Mouse (Mus musculus): ENCODE measurements around the gene Tinagl1.

DNA sequence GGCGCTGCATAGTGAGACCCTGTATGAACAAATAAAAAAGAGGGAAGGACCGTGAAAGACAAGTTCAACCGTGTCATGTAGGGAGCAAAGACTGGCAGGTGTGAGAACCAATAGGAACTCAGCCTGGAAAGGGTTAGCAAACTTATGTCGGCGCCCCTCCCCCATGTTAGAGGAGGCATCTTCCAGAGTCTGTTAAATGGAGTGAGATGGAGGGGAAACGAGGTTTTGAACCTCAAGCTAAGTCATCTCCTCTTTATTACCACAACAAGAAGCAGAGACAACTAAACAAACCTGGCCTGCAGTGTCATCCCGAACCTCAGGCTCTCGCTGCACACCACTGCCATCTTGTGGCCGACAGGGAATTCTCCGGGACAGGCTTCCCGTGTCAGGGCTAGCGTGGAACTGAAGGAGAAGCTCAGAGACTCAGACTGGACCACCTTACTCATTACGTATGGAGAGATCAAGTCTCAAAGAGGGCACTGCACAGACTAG is 13.9 kb upstream of the Tinagl1 start:
- TF ChIP-seq CTCF (IDR thresholded peaks at IDR 0.05; ENCODE audit: borderline replicate concordance, extremely low read depth, insufficient read depth, insufficient read length) (peak; percentile 99), POLR2A (IDR thresholded peaks at IDR 0.05; ENCODE audit: borderline replicate concordance, extremely low read depth, insufficient read depth, insufficient read length, poor library complexity, severe bottlenecking) (no peak)
